Mouse (Mus musculus) cortical plate, adult 2 months (tissue): ENCODE results near the gene Fgf12.

Experiments used
- CTCF ChIP-seq: fragments of 200-500 bp; IDR thresholded peaks from 2 replicates; pipeline ENCODE4 v1.5.1; 2011; ENCODE audit warnings: mild to moderate bottlenecking, control low read depth, low read length; ENCODE audit not compliant: insufficient read depth; ENCODE audit errors: extremely low read depth
- POLR2A ChIP-seq: fragments of 200-500 bp; IDR thresholded peaks from 2 replicates; pipeline ENCODE4 v1.6.1; 2011; ENCODE audit warnings: mild to moderate bottlenecking, low read length, control low read depth; ENCODE audit not compliant: insufficient read depth; ENCODE audit errors: extremely low read depth

- no peak for TF ChIP-seq POLR2A
- no peak for TF ChIP-seq CTCF
Observed at GRCm38 (mm10) chr16:28681625-28682024, 71.2 kb downstream of the Fgf12 start.
